Mouse (Mus musculus): ENCODE data around the gene Rab3ip.

Gene Rab3ip

DNA sequence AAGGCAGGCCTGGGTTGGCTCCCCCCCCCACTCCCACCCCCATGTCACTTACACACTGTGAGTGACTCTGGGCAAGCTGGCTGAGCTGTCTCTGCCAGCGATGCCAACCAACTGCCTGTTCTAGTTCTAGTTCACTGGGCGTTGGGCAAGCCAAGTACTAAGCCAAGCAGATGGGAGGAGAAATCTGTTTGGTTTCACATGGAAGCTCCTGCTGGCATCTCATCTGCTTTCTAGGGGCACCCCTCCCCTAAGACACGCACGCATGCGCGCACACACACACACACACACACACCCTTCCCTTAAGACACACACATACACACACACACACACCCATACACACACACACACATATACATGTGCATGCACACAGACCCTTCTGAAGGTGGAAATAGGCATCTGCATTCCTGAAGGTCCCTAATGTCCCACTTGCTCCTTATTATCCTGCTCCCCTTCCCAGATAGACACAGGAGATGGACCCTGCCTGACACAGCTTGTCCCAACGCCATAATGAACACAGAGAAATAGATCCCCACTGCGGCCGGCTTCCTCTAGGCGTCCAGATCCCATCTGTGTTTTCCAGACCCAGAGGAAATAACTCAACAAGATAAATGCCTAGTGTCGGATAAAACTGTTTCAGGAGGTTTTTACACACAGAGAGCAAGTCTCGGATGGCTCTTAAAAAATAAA lies 79.1 kb downstream of the Rab3ip start:
- in situ Hi-C loops (cut with MboI) = no loop called here

DNA sequence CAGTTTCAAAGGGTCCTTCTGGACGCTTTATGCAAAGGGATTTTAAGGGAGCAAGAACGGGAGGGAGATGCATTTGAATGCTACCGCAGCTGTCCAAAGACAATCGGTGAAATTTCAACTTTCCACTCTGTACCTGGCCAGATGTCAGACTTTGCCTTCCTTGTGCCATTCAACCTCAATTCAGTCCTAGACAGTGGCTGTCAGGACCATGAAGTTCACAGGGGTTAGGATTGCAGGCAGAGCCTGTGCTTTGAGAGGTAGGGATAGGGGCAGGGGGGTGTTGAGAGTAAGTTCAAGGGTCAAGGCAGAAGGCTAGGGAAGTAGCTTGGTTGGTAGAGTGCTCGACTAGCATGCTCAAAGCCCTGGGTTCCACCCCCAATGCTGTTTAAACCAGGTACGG lies 79.8 kb downstream of the Rab3ip start:
- in situ Hi-C loops (cut with MboI) = no loop called here

All from mature B cell (primary cell).